Mouse (Mus musculus) megakaryocyte, embryonic 14.5 days (primary cell): ENCODE measurements around the gene Slc25a28.

Experiments used
- FLI1 ChIP-seq: IDR thresholded peaks from 2 replicates; pipeline ENCODE4 v1.6.1; 2012; ENCODE audit warnings: low read length, inconsistent platforms, mixed read lengths
- GATA1 ChIP-seq: IDR thresholded peaks from 3 replicates; pipeline ENCODE4 v1.6.1; 2012; ENCODE audit warnings: mixed read lengths, low read length, inconsistent platforms, borderline replicate concordance

DNA sequence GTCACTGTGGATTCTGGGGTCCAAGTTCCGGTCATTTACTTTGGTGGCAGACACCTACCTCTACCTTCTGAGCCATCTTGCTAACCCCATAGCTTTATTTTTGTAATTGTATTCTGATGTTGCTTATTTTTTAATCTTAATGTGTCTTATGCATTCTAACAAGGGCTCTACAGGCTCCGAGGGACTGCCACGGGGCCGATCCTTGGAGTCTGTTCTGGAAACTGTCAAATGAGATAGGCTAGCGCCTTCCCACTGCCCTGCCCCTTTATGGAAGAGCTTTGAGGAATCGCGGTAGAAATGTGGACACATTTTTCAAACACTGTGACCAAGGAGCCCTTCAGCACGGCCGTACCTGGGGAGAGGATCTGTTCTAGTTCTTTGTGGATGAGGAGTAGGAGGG is 31.8 kb downstream of the Slc25a28 start:
- no peak for TF ChIP-seq FLI1
- TF ChIP-seq GATA1, result no peak
